Mouse (Mus musculus): ENCODE results near the gene Arl11.
A peak's percentile ranks its signal among the peaks of the same experiment; 100 is the strongest.
"Not testable (repeated sequence)": the region's sequence is repeated elsewhere in the genome, so short reads cannot be mapped to it uniquely, and the experiment has no call there.

Gene Arl11

DNA sequence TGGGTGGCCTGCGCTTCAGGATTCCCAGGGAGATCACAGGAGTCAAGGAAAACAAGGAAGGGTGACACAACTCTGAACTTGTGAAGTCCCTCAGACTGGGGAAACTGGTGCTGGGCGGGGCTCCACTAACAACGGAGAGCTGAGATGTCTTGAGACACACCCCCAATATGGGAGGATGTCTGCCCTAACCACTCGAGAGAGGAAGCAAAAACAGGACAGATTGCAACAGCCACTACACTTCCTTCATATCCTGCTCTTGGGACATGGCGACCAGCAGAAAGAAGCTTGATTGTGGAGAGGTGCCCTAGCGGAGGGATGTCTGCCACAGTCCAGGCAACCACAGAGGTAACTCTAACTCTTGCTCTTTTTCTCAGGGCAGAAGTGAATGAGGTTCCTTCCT lies at the start of gene Arl11:
Gene Arl11 (plus strand): TSS at position 161 of the 400 bp plus-strand sequence.
- DNase-seq (ENCODE audit: low spot score): no peak

DNA sequence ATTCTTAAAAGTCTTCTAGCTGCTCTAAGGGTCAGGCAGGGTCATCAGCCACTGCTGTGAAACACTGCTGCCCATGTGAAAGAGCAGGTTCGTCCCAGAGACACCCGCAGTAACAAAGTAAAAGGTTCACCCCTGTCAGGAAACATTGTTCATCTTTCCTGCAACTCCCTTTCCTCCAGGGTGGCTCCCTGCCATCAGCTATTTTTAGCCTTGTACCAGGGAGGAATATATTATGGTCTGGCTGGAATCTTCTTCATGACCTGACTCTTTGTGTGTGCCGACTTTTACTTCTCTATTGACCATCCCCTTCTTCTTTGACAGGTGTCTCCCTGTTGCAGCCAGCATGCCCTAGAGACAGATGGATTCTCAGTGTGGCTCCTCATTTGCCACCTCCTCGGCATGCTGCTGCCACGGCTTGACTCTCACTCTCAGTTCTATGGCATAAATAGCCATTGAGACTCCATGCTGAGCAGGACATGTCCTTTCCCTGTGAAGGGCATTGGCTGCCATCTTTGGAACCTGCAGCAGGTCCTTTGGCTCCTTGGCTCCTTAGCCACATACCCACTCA lies 41.6 kb upstream of the Arl11 start:
- DNase-seq (ENCODE audit: low spot score): peak; percentile 13

DNA sequence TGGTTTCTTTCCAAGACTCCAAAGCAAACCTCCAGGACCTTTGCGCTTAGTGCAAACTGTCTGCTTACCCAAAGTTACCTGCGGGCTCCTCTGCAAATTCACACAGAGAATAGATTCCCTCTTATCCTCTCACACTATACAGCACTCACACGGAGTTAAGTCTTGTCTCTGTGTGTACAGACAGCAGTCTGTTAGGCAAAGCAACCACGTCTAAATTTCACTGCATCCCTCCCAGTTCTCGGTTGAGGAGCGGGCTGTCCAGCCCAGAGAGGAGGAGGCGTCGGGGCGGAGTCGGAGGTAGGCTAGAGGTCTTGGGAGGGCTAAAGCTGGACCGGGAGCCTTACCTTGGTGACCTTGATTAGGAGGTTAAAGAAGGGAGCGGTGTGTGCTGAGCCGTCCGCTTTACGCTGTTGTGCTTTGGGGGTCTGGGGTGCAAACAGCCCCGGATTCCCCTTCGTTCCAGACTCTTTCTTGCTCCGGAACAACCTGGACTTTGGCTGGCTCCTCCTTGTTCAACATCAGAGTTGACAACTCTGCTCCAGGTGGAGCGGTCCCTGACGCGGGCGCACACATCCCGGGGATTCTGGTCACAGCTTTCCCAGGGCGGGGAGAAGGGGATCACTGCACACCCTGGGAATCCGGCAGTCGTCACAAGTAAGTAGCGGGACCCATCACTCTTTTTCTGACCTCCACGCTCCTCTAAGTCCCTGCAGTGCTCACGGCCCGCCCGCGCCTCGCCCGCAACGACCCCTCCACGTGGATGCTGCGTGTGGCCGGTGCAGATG lies 34.9 kb upstream of the Arl11 start:
- DNase-seq (ENCODE audit: low spot score): no peak

GRCm38 (mm10) chr14:61277285-61277684 lies 32.3 kb upstream of the Arl11 start:
- DNase-seq (ENCODE audit: low spot score): peak; percentile 32

DNA sequence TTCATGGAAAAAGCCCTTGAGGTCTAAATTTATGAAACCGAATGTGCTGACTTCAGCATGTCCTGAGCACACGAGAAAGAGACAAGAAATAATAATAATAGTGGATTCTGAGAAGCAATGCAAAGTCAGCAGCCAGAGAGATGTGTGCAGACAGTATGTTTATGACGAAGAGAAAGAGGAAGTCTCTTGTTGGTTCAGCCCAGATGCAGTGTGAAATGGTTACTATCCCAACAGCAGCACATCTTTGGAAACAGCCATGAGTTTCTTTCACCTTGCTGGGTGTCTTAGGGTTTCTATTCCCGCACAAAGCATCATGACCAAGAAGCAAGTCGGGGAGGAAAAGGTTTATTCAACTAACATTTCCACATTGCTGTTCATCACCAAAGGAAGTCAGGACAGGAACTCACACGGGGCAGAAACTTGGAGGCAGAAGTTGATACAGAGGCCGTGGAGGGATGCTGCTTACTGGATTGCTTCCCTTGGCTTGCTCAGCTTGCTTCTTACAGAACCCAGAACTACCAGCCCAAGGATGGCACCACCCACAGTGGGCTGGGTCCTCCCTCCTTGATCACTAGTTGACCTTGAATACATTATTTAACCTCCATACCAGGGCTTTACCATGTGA lies 30.8 kb upstream of the Arl11 start:
- DNase-seq (ENCODE audit: low spot score): no peak

DNA sequence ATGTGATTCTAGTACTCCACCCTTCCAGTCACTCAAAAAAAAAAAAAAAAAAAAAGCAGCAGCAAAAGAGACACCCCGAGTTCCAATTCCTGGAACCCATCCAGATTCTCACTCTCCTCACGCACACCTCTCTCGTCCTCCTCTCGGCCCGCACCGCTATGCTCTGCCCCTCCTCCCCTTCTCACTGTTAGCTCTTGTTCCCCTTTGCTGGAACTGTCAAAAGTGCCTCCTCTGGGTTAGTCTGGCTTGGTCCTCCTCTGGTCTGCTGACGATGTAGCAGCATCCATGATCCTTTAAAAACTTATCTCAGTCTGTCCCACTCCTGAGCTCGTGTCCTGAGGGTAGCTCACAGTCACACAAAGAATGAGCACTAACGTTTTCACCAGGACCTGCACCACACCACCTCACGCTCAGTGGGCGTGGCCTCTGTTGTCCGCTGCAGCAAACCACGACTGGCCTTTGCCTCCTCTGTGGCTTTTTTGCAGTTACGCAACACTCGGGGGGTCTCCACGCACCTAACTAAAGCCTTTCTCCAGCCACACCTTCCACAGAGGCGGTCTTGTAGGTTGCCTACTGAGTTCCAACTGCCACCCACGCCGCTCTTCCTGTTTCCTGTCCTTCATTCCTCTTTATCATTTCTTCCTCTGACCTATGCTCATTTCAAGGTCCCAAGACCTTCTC lies 20.8 kb upstream of the Arl11 start:
- DNase-seq (ENCODE audit: low spot score): no peak

- DNase-seq (ENCODE audit: low spot score): peak; percentile 47
These were observed 18.9 kb upstream of the Arl11 start for GRCm38 (mm10) chr14:61290664-61291063.

DNA sequence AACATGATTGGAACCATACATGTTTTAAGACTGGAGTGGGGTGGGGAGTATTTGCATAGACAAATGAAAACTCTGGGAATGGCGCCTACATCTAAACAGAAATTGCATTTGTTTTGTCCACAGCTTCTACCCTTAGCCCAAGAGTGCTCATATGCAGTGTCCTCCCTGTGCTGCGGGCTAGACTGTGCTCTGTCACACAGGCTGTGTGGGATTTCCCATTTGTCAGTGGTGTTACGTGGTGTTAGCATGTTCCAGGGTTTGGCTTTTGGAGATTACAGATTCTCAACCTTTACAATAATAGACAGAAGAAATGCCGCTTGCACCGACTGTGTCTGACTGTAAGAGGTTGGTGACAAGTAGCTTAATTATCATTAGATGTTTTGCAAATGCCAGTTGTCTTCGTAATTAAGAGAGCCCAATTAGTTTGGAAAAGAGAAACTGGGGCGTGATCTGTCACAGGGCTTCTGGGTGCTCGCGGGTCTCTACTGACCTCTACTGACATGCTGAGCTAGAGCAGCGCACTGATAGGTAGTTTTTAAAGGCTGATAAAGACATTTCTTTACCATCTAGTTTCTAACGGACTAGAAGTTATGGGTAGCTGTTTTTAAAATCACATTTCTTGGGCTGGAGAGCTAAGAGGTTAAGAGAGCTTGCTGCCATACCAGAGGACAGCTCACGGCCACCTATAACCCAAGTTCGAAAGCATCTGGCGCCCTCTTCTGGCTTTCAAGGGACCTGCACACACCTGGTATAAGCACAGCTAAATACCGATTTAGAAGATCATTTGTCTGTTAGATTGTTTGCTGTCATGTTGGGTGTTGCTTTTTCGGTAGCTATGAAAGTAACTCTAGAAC lies 15.4 kb upstream of the Arl11 start:
- DNase-seq (ENCODE audit: low spot score): peak; percentile 16

- peak; percentile 41 for DNase-seq (ENCODE audit: low spot score)
These were observed 14.8 kb upstream of the Arl11 start for GRCm38 (mm10) chr14:61294738-61295079.

DNA sequence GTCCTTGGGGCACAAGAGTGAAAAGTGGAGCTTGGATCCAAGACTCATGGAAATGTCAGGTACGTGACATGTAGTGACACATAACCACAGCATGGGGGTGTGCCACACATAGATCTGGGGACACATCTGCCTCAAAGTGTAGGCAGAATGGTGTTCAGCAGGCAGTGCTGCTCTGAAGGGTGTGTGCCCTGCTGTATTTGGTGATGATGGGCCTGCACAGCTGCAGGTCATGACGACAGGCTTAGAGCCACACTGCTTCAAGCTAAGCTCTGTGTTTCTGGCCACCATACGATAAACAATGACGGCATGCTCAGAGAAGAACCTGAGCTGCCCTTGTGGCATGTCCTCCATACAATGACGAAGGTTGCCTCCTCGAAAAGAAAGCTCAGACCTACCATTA lies 9.7 kb upstream of the Arl11 start:
- DNase-seq (ENCODE audit: low spot score): no peak

DNA sequence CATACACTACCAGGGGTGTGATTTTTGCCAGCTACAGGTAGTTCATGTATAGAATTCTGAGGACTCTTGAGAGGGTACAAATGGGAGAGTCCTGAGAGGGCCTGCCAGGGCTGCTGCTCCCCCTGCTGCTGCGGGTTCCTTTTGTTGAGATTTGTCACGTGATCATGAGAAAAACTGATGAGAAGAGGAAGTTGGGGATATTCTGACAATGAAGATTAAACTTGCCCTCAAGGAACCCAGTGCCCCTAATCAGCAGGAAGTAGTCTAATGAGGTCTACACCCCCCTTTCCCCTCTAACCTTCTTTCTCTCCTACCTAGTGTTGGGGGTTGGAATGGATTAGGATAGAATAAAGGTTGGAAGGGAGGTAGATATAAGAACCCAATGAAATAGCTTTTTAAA lies 8.2 kb upstream of the Arl11 start:
- DNase-seq (ENCODE audit: low spot score): no peak

DNA sequence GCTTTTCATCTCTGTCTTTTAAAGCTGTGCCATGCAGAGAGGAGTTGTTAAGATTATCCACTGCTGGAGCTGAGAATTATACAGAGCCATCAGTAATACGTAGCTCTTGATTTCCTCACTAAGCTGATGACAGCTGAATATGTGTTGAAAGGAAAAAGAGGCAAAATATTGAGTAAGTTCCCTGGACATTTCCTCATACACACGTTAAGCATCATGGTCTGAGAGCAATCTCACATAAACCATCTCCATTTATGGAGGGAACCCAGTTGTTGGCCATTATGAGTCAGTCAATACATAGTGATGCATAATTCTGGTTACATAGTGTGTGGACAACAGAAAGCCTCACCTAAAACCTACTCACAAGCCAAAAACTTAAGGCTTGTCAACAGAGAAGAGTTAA lies 7.1 kb upstream of the Arl11 start:
- peak; percentile 17 for DNase-seq (ENCODE audit: low spot score)

- no peak for DNase-seq (ENCODE audit: low spot score)
These were observed 5.5 kb upstream of the Arl11 start for GRCm38 (mm10) chr14:61303969-61304609.

DNA sequence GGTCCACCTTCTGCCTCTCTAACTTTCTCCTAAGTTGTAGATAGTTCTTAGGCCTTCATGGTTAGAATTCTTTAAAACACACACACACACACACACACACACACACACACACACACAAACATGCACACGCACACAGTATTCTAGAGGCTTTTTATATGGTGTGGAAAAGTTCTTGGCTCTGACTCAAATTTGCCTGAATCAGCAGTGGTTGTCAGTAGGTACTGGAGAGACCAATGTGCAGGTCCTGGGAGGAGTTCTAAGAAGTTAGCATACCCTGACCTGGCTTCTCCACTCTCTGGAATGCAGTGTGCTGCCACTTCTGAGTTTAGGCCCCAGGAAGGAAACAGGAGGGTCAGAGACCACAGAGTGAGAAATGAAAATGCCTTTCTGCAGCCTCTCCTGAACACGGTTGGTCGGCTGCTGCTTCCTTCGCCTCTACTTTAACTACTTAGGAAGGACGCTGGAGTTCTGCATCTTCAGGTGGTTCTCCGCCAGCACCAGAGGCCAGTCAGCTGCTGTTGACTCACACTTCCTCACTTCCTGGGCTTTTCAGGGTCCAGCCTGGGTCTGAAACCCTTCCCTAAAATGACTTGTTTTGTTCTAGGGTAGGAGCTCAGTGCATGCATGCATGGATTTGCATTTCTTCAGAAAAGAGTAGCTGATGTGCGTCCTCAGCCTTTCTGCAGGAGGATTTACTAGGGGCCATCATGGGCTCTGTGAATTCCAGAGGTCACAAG lies 651 bp downstream of the Arl11 start:
- no peak for DNase-seq (ENCODE audit: low spot score)

- no peak for DNase-seq (ENCODE audit: low spot score)
These were observed 1.4 kb downstream of the Arl11 start for GRCm38 (mm10) chr14:61310963-61311362.

DNA sequence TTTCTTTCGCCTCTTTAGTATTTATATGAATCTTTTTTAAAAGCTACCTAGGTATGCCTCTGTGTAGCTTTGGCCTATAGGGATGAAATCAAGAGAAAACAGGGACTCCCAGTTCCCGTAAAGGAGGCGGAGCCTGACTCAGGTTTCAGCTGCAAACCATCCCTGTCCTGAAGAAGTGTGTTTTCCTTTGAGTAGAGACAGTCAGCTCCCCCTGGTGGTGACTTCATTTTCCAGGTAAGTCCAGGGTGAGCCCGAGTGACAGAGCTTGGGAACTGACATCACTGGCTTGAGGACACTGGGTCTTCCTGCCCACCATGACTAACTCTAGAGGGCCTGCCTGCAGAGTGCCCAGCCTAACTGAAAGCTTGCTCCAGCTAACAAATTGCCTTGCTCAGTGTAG lies 7.3 kb downstream of the Arl11 start:
- DNase-seq (ENCODE audit: low spot score): peak; percentile 74

GRCm38 (mm10) chr14:61320765-61321164 lies 11.2 kb downstream of the Arl11 start:
- peak; percentile 81 for DNase-seq (ENCODE audit: low spot score)

GRCm38 (mm10) chr14:61321200-61321599 lies 11.6 kb downstream of the Arl11 start:
- no peak for DNase-seq (ENCODE audit: low spot score)

GRCm38 (mm10) chr14:61322740-61323139 lies 13.2 kb downstream of the Arl11 start:
- no peak for DNase-seq (ENCODE audit: low spot score)

DNA sequence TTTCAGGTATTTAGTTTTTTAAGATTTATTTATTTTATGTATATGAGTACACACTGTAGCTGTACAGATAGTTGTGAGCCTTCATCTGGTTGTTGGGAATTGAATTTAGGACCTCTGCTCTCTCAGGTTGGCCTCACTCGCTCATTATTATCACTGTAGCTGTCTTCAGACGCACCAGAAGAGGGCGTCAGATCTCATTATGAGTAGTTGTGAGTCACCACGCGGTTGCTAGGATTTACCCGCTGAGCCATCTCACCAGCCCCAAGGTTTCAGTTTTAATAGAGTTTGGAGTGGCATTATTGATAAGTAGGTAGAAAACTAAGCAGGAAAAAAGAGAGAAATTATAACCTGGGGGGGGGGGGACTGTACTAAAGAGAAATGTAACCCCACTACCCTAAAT lies 17.5 kb downstream of the Arl11 start:
- not testable (repeated sequence) for DNase-seq (ENCODE audit: low spot score)

Measured in adipocyte (in vitro differentiated cells).